Comparison of ENCODE assay signal across 12 mouse cellular contexts in genomic region chr14:32827165-32827564, GRCm38 (mm10). TPM values are rescaled to one million over a fixed set of nuclear protein-coding genes. Genes with fewer than 3 reads are reported as not detected.
A peak's percentile ranks its signal among the peaks of the same experiment; 100 is the strongest.
DNase-seq lines count a peak whose midpoint lies in the region; ATAC-seq and TF ChIP-seq lines count a peak whose summit lies in the region.
"Had no signal": no experiment of that assay in that cellular context is flagged by ENCODE, and none has a peak within 500 bp of the region (broad histone marks: within the 10 kb centered on the region; RNA-seq: fewer than 3 reads in every experiment).

No protein-coding gene starts in this region.

- peaks cover 7% of the 10 kb centered on the region; the same call in 1 of the 2 replicates for H3K9me3 ChIP-seq in hindbrain, embryonic 10.5 days
- H3K9me3 ChIP-seq in hindbrain, embryonic 12.5 days (replicated peaks), result 0 out of 2 replicates have a peak, but pooled peaks cover 3% of the 10 kb centered on the region
- H3K9me3 ChIP-seq in heart, postnatal 0 days (replicated peaks; ENCODE audit: control insufficient read depth, low read length), result no peaks in the 10 kb centered on the region
- no peaks in the 10 kb centered on the region for H3K9me3 ChIP-seq in stomach, postnatal 0 days (ENCODE audit: control insufficient read depth, low read length)
- no peaks in the 10 kb centered on the region for H3K9me3 ChIP-seq in forebrain, embryonic 10.5 days
- H3K9me3 ChIP-seq: forebrain, embryonic 13.5 days had no signal

- no peak for TF ChIP-seq CTCF in heart, postnatal 0 days (IDR thresholded peaks at IDR 0.05; ENCODE audit: low read depth)
- no peak for TF ChIP-seq CTCF in stomach, postnatal 0 days (IDR thresholded peaks at IDR 0.05; ENCODE audit: low read depth)

- no peak for DNase-seq in hindbrain, embryonic 10.5 days (ENCODE audit: low spot score)
- peak; percentile 22 for DNase-seq in heart, postnatal 0 days (ENCODE audit: low spot score)
- DNase-seq in kidney, postnatal 25 days, result peak; percentile 11 to 76
- DNase-seq in stomach, postnatal 0 days (ENCODE audit: low spot score), result no peak
- no peak for DNase-seq in forebrain, embryonic 10.5 days (ENCODE audit: extremely low spot score, low spot score)
- no peak for DNase-seq in spleen, postnatal 10 days (ENCODE audit: low spot score in 2 of 2)
- DNase-seq in left cerebral cortex, adult 18-20 months (ENCODE audit: low spot score in 2 of 2), result no peak
- DNase-seq: cerebellum, adult 18-20 months; right cerebral cortex, postnatal 14 days had no signal

- ATAC-seq in hindbrain, embryonic 12.5 days (ENCODE audit: low FRiP score), result no peak
- ATAC-seq in heart, postnatal 0 days (ENCODE audit: insufficient read depth, low read depth), result peak; percentile 43; the same call in 1 of the 2 replicates
- peak; percentile 51; the same call in 1 of the 2 replicates for ATAC-seq in stomach, postnatal 0 days (ENCODE audit: low FRiP score, low TSS enrichment)
- ATAC-seq: forebrain, embryonic 13.5 days had no signal

- no peak for TF ChIP-seq EP300 in heart, postnatal 0 days (IDR thresholded peaks at IDR 0.05; ENCODE audit: low read depth)
- no peak for TF ChIP-seq EP300 in stomach, postnatal 0 days (optimal IDR thresholded peaks at IDR 0.05)

- 61% methylated on average over 4 of the region's 4 CpGs for whole genome bisulfite sequencing in hindbrain, embryonic 10.5 days
- WGBS in hindbrain, embryonic 12.5 days, result 68% methylated on average over 4 of the region's 4 CpGs
- WGBS in heart, postnatal 0 days, result 57% methylated on average over 4 of the region's 4 CpGs
- 29% methylated on average over 4 of the region's 4 CpGs for WGBS in stomach, postnatal 0 days
- 63% methylated on average over 4 of the region's 4 CpGs for WGBS in forebrain, embryonic 10.5 days

- H3K36me3 ChIP-seq in hindbrain, embryonic 10.5 days, result no peaks in the 10 kb centered on the region
- H3K36me3 ChIP-seq in hindbrain, embryonic 12.5 days, result no peaks in the 10 kb centered on the region
- no peaks in the 10 kb centered on the region for H3K36me3 ChIP-seq in heart, postnatal 0 days (replicated peaks; ENCODE audit: control insufficient read depth, insufficient read depth, low read length)
- H3K36me3 ChIP-seq in stomach, postnatal 0 days (ENCODE audit: control insufficient read depth, insufficient read depth, low read length), result no peaks in the 10 kb centered on the region
- H3K36me3 ChIP-seq in forebrain, embryonic 10.5 days (replicated peaks), result no peaks in the 10 kb centered on the region

- H3K27me3 ChIP-seq in hindbrain, embryonic 10.5 days (ENCODE audit: insufficient read depth, poor library complexity, severe bottlenecking), result no peaks in the 10 kb centered on the region
- H3K27me3 ChIP-seq in hindbrain, embryonic 12.5 days, result no peaks in the 10 kb centered on the region
- H3K27me3 ChIP-seq in heart, postnatal 0 days (ENCODE audit: control insufficient read depth, insufficient read depth, low read length), result no peaks in the 10 kb centered on the region
- no peaks in the 10 kb centered on the region for H3K27me3 ChIP-seq in stomach, postnatal 0 days (ENCODE audit: control insufficient read depth, insufficient read depth, low read length)
- H3K27me3 ChIP-seq in forebrain, embryonic 10.5 days (ENCODE audit: poor library complexity, severe bottlenecking), result no peaks in the 10 kb centered on the region
- H3K27me3 ChIP-seq: forebrain, embryonic 13.5 days had no signal

- no peak overlapping the region for H3K4me3 ChIP-seq in hindbrain, embryonic 10.5 days
- H3K4me3 ChIP-seq in hindbrain, embryonic 12.5 days, result no peak overlapping the region
- no peak overlapping the region for H3K4me3 ChIP-seq in heart, postnatal 0 days (ENCODE audit: low read depth, low read length)
- no peak overlapping the region for H3K4me3 ChIP-seq in stomach, postnatal 0 days (ENCODE audit: low read depth, low read length)
- no peak overlapping the region for H3K4me3 ChIP-seq in forebrain, embryonic 10.5 days
- H3K4me3 ChIP-seq: forebrain, embryonic 13.5 days had no signal

- H3K9ac ChIP-seq in hindbrain, embryonic 12.5 days, result no peak overlapping the region
- H3K9ac ChIP-seq in heart, postnatal 0 days (replicated peaks; ENCODE audit: low read depth, low read length), result no peak overlapping the region
- no peak overlapping the region for H3K9ac ChIP-seq in stomach, postnatal 0 days (ENCODE audit: low read length)
- H3K9ac ChIP-seq: forebrain, embryonic 13.5 days; liver, embryonic 14.5 days had no signal

- peaks cover 39% of the 10 kb centered on the region for H3K4me1 ChIP-seq in hindbrain, embryonic 10.5 days (replicated peaks)
- peaks cover 18% of the 10 kb centered on the region for H3K4me1 ChIP-seq in hindbrain, embryonic 12.5 days
- H3K4me1 ChIP-seq in heart, postnatal 0 days (ENCODE audit: control insufficient read depth, insufficient read depth), result peaks cover 19% of the 10 kb centered on the region; the same call in 1 of the 2 replicates
- peaks cover 6% of the 10 kb centered on the region for H3K4me1 ChIP-seq in stomach, postnatal 0 days (replicated peaks; ENCODE audit: control insufficient read depth, insufficient read depth)
- peaks cover 33% of the 10 kb centered on the region for H3K4me1 ChIP-seq in forebrain, embryonic 10.5 days

- 0 out of 2 replicates have a peak overlapping the region, but pooled peaks have one; percentile 13 for H3K27ac ChIP-seq in hindbrain, embryonic 10.5 days
- H3K27ac ChIP-seq in hindbrain, embryonic 12.5 days, result no peak overlapping the region
- H3K27ac ChIP-seq in heart, postnatal 0 days (ENCODE audit: low read depth), result peak overlapping the region; percentile 52; the same call in 1 of the 2 replicates
- peak overlapping the region; percentile 75 for H3K27ac ChIP-seq in stomach, postnatal 0 days (replicated peaks)
- no peak overlapping the region for H3K27ac ChIP-seq in forebrain, embryonic 10.5 days
- H3K27ac ChIP-seq: forebrain, embryonic 13.5 days; liver, embryonic 14.5 days had no signal

- no peak overlapping the region for H3K4me2 ChIP-seq in hindbrain, embryonic 12.5 days (replicated peaks)
- H3K4me2 ChIP-seq in heart, postnatal 0 days (ENCODE audit: low read depth, low read length), result no peak overlapping the region
- H3K4me2 ChIP-seq in stomach, postnatal 0 days (replicated peaks; ENCODE audit: low read depth), result no peak overlapping the region
- H3K4me2 ChIP-seq: forebrain, embryonic 13.5 days had no signal

RNA-seq across cellular contexts. Expression of gene Fam170b, which starts 6.6 kb away (rescaled TPM):
- polyA plus RNA-seq in hindbrain, embryonic 10.5 days (2016; fragmentation: Nextera tagmentation; extraction: Ambion mirVana), result not detected in 2 replicates
- polyA plus RNA-seq in hindbrain, embryonic 12.5 days (2016; fragmentation: Nextera tagmentation; extraction: Ambion mirVana), result not detected in 2 replicates
- total RNA-seq in heart, postnatal 0 days (2014; rRNA removed; ENCODE audit: low replicate concordance), result not detected in 2 replicates
- polyA plus RNA-seq in heart, postnatal 0 days (2015; fragmentation: Nextera tagmentation; extraction: Ambion mirVana), result 0.12 and 0.14 TPM in 2 replicates
- not detected in 2 replicates for polyA plus RNA-seq in stomach, postnatal 0 days (2015; fragmentation: Nextera tagmentation; extraction: Ambion mirVana)
- not detected in 2 replicates for polyA plus RNA-seq in forebrain, embryonic 10.5 days (2016; fragmentation: Nextera tagmentation; extraction: Ambion mirVana)
- total RNA-seq in left cerebral cortex, adult 18-20 months (2021), result not detected
- polyA plus RNA-seq: forebrain, embryonic 13.5 days had no signal

RNA-seq across cellular contexts. Expression of gene Vstm4, which starts 29.4 kb away (rescaled TPM):
- 2.9 and 3.0 TPM in 2 replicates for polyA plus RNA-seq in hindbrain, embryonic 10.5 days (2016; fragmentation: Nextera tagmentation; extraction: Ambion mirVana)
- 7.3 and 8.2 TPM in 2 replicates for polyA plus RNA-seq in hindbrain, embryonic 12.5 days (2016; fragmentation: Nextera tagmentation; extraction: Ambion mirVana)
- total RNA-seq in heart, postnatal 0 days (2014; rRNA removed; ENCODE audit: low replicate concordance), result 11.5 and 22.9 TPM in 2 replicates
- polyA plus RNA-seq in heart, postnatal 0 days (2015; fragmentation: Nextera tagmentation; extraction: Ambion mirVana), result 21.5 and 22.2 TPM in 2 replicates
- 17.2 and 19.0 TPM in 2 replicates for polyA plus RNA-seq in stomach, postnatal 0 days (2015; fragmentation: Nextera tagmentation; extraction: Ambion mirVana)
- polyA plus RNA-seq in forebrain, embryonic 10.5 days (2016; fragmentation: Nextera tagmentation; extraction: Ambion mirVana), result 1.5 and 2.1 TPM in 2 replicates
- 1 to 10 TPM; 3.9 to 4.5 TPM for total RNA-seq in left cerebral cortex, adult 18-20 months (2021)

RNA-seq across cellular contexts. Expression of gene Tmem273, which starts 41.4 kb away (rescaled TPM):
- polyA plus RNA-seq in hindbrain, embryonic 10.5 days (2016; fragmentation: Nextera tagmentation; extraction: Ambion mirVana), result 0.43 and 0.62 TPM in 2 replicates
- 0.30 and 0.47 TPM in 2 replicates for polyA plus RNA-seq in hindbrain, embryonic 12.5 days (2016; fragmentation: Nextera tagmentation; extraction: Ambion mirVana)
- total RNA-seq in heart, postnatal 0 days (2014; rRNA removed; ENCODE audit: low replicate concordance), result 0.42 TPM in 1 of 2 replicates, not detected in the other
- 0.27 and 0.49 TPM in 2 replicates for polyA plus RNA-seq in heart, postnatal 0 days (2015; fragmentation: Nextera tagmentation; extraction: Ambion mirVana)
- polyA plus RNA-seq in stomach, postnatal 0 days (2015; fragmentation: Nextera tagmentation; extraction: Ambion mirVana), result 0.55 and 0.75 TPM in 2 replicates
- polyA plus RNA-seq in forebrain, embryonic 10.5 days (2016; fragmentation: Nextera tagmentation; extraction: Ambion mirVana), result 0.37 and 0.62 TPM in 2 replicates
- 1 to 10 TPM in 1 of 2 experiments, under 1 TPM in 1; 0.53 to 1.5 TPM for total RNA-seq in left cerebral cortex, adult 18-20 months (2021)

Comparison
In these comparisons a context has a peak if more than half of its experiments do, and no peak if none do; other contexts are left out.
1. H3K27ac ChIP-seq: peak in hindbrain, embryonic 10.5 days (single experiment), heart, postnatal 0 days (single experiment) and stomach, postnatal 0 days (single experiment); none in hindbrain, embryonic 12.5 days (single experiment) and forebrain, embryonic 10.5 days (single experiment).
2. DNase-seq: peak in heart, postnatal 0 days (single experiment) and kidney, postnatal 25 days (2 of 2); none in hindbrain, embryonic 10.5 days (single experiment), stomach, postnatal 0 days (single experiment), forebrain, embryonic 10.5 days (single experiment), spleen, postnatal 10 days (0 of 2) and left cerebral cortex, adult 18-20 months (0 of 2).